Mouse (Mus musculus): Measurements from ENCODE around the gene Snx9. TPM values are rescaled to one million over a fixed set of nuclear protein-coding genes. Genes with fewer than 3 reads are reported as not detected.

Snx9 gene
- polyA plus RNA-seq, 1 experiment from 2014 or later: 37.5 TPM

GRCm38 (mm10) chr17:5970298-5970821, 129.2 kb downstream of the Snx9 start:
- ATAC-seq (ENCODE audit: low read depth): no peak
- WGBS: 87% methylated on average over 5 of the region's 5 CpGs

GRCm38 (mm10) chr17:5973536-5973935, 132.4 kb downstream of the Snx9 start:
- Histone ChIP-seq H3K27ac (replicated peaks; ENCODE audit: low read depth, low read length) (no peak overlapping the region), H3K9ac (ENCODE audit: low read depth, low read length) (no peak overlapping the region), H3K27me3 (replicated peaks; ENCODE audit: control insufficient read depth, insufficient read depth, low read length) (no peaks in the 10 kb centered on the region), H3K4me2 (ENCODE audit: low read depth, low read length) (no peak overlapping the region), H3K36me3 (ENCODE audit: control insufficient read depth, insufficient read depth, low read length) (no peaks in the 10 kb centered on the region), H3K4me3 (ENCODE audit: low read depth, low read length) (no peak overlapping the region), H3K9me3 (ENCODE audit: control insufficient read depth, low read length) (no peaks in the 10 kb centered on the region), H3K4me1 (ENCODE audit: control insufficient read depth, insufficient read depth, low read length) (peaks cover 33% of the 10 kb centered on the region)
- ATAC-seq (ENCODE audit: low read depth) (no peak), DNase-seq (ENCODE audit: low spot score) (no peak)
- WGBS: 63% methylated on average over 8 of the region's 8 CpGs

More at GRCm38 (mm10) chr17:5970298-5970821, 129.2 kb downstream of the Snx9 start:
- Histone ChIP-seq H3K4me3 (ENCODE audit: low read depth, low read length) (no peak overlapping the region), H3K27me3 (replicated peaks; ENCODE audit: control insufficient read depth, insufficient read depth, low read length) (no peaks in the 10 kb centered on the region), H3K4me1 (ENCODE audit: control insufficient read depth, insufficient read depth, low read length) (peaks cover 4% of the 10 kb centered on the region), H3K9me3 (ENCODE audit: control insufficient read depth, low read length) (no peaks in the 10 kb centered on the region), H3K4me2 (ENCODE audit: low read depth, low read length) (no peak overlapping the region), H3K9ac (ENCODE audit: low read depth, low read length) (no peak overlapping the region), H3K27ac (replicated peaks; ENCODE audit: low read depth, low read length) (no peak overlapping the region), H3K36me3 (ENCODE audit: control insufficient read depth, insufficient read depth, low read length) (no peaks in the 10 kb centered on the region)
- no peak for DNase-seq (ENCODE audit: low spot score)

- Histone ChIP-seq H3K27ac (replicated peaks; ENCODE audit: low read depth, low read length) (0 out of 2 replicates have a peak overlapping the region, but pooled peaks have one; percentile 28), H3K4me2 (ENCODE audit: low read depth, low read length) (peak overlapping the region; percentile 44), H3K36me3 (ENCODE audit: control insufficient read depth, insufficient read depth, low read length) (no peaks in the 10 kb centered on the region), H3K9me3 (ENCODE audit: control insufficient read depth, low read length) (no peaks in the 10 kb centered on the region), H3K27me3 (replicated peaks; ENCODE audit: control insufficient read depth, insufficient read depth, low read length) (no peaks in the 10 kb centered on the region), H3K9ac (ENCODE audit: low read depth, low read length) (peak overlapping the region; percentile 30), H3K4me3 (ENCODE audit: low read depth, low read length) (0 out of 2 replicates have a peak overlapping the region, but pooled peaks have one; percentile 0), H3K4me1 (ENCODE audit: control insufficient read depth, insufficient read depth, low read length) (peaks cover 33% of the 10 kb centered on the region)
- DNase-seq (ENCODE audit: low spot score): peak; percentile 63
- WGBS: 31% methylated on average over 23 of the region's 23 CpGs
- peak; percentile 62 for ATAC-seq (ENCODE audit: low read depth)
Observed at GRCm38 (mm10) chr17:5975099-5975977, 134.2 kb downstream of the Snx9 start.

- H3K4me3 ChIP-seq (ENCODE audit: low read depth, low read length): no peak overlapping the region
- peaks cover 33% of the 10 kb centered on the region for H3K4me1 ChIP-seq (ENCODE audit: control insufficient read depth, insufficient read depth, low read length)
- peak overlapping the region; percentile 44 for H3K4me2 ChIP-seq (ENCODE audit: low read depth, low read length)
- WGBS: 54% methylated on average over 20 of the region's 20 CpGs
- H3K9ac ChIP-seq (ENCODE audit: low read depth, low read length): 0 out of 2 replicates have a peak overlapping the region, but pooled peaks have one; percentile 30
- DNase-seq (ENCODE audit: low spot score): peak; percentile 86
- peak; percentile 61; the same call in 1 of the 2 replicates for ATAC-seq (ENCODE audit: low read depth)
- H3K36me3 ChIP-seq (ENCODE audit: control insufficient read depth, insufficient read depth, low read length): no peaks in the 10 kb centered on the region
- no peaks in the 10 kb centered on the region for H3K9me3 ChIP-seq (ENCODE audit: control insufficient read depth, low read length)
- no peaks in the 10 kb centered on the region for H3K27me3 ChIP-seq (replicated peaks; ENCODE audit: control insufficient read depth, insufficient read depth, low read length)
- peak overlapping the region; percentile 74 for H3K27ac ChIP-seq (replicated peaks; ENCODE audit: low read depth, low read length)
Observed at GRCm38 (mm10) chr17:5976221-5977055, 135.3 kb downstream of the Snx9 start.

- peak overlapping the region; percentile 35 for H3K4me2 ChIP-seq (ENCODE audit: low read depth, low read length)
- H3K27ac ChIP-seq (replicated peaks; ENCODE audit: low read depth, low read length): peak overlapping the region; percentile 74; the same call in 1 of the 2 replicates
- ATAC-seq (ENCODE audit: low read depth) (0 out of 2 replicates have a peak, but pooled peaks have one; percentile 5), DNase-seq (ENCODE audit: low spot score) (no peak)
- H3K4me1 ChIP-seq (ENCODE audit: control insufficient read depth, insufficient read depth, low read length): peaks cover 33% of the 10 kb centered on the region
- no peak overlapping the region for H3K4me3 ChIP-seq (ENCODE audit: low read depth, low read length)
- no peak overlapping the region for H3K9ac ChIP-seq (ENCODE audit: low read depth, low read length)
- no peaks in the 10 kb centered on the region for H3K9me3 ChIP-seq (ENCODE audit: control insufficient read depth, low read length)
- no peaks in the 10 kb centered on the region for H3K36me3 ChIP-seq (ENCODE audit: control insufficient read depth, insufficient read depth, low read length)
- WGBS: 46% methylated on average over 16 of the region's 16 CpGs
- no peaks in the 10 kb centered on the region for H3K27me3 ChIP-seq (replicated peaks; ENCODE audit: control insufficient read depth, insufficient read depth, low read length)
Observed at GRCm38 (mm10) chr17:5977056-5977920, 136.2 kb downstream of the Snx9 start.

- no peak overlapping the region for H3K9ac ChIP-seq (ENCODE audit: low read depth, low read length)
- H3K9me3 ChIP-seq (ENCODE audit: control insufficient read depth, low read length): no peaks in the 10 kb centered on the region
- peaks cover 33% of the 10 kb centered on the region for H3K4me1 ChIP-seq (ENCODE audit: control insufficient read depth, insufficient read depth, low read length)
- no peaks in the 10 kb centered on the region for H3K27me3 ChIP-seq (replicated peaks; ENCODE audit: control insufficient read depth, insufficient read depth, low read length)
- no peak overlapping the region for H3K4me2 ChIP-seq (ENCODE audit: low read depth, low read length)
- ATAC-seq (ENCODE audit: low read depth): no peak
- peak; percentile 31 for DNase-seq (ENCODE audit: low spot score)
- H3K27ac ChIP-seq (replicated peaks; ENCODE audit: low read depth, low read length): no peak overlapping the region
- H3K36me3 ChIP-seq (ENCODE audit: control insufficient read depth, insufficient read depth, low read length): no peaks in the 10 kb centered on the region
- no peak overlapping the region for H3K4me3 ChIP-seq (ENCODE audit: low read depth, low read length)
- WGBS: 62% methylated on average over 8 of the region's 8 CpGs
Observed at GRCm38 (mm10) chr17:5977921-5978504, 136.9 kb downstream of the Snx9 start.

GRCm38 (mm10) chr17:5978505-5979077, 137.5 kb downstream of the Snx9 start:
- no peak overlapping the region for H3K9ac ChIP-seq (ENCODE audit: low read depth, low read length)
- peaks cover 33% of the 10 kb centered on the region for H3K4me1 ChIP-seq (ENCODE audit: control insufficient read depth, insufficient read depth, low read length)
- H3K9me3 ChIP-seq (ENCODE audit: control insufficient read depth, low read length): no peaks in the 10 kb centered on the region
- no peak overlapping the region for H3K27ac ChIP-seq (replicated peaks; ENCODE audit: low read depth, low read length)
- H3K4me3 ChIP-seq (ENCODE audit: low read depth, low read length): no peak overlapping the region
- no peak overlapping the region for H3K4me2 ChIP-seq (ENCODE audit: low read depth, low read length)
- no peaks in the 10 kb centered on the region for H3K27me3 ChIP-seq (replicated peaks; ENCODE audit: control insufficient read depth, insufficient read depth, low read length)
- DNase-seq (ENCODE audit: low spot score): no peak
- no peaks in the 10 kb centered on the region for H3K36me3 ChIP-seq (ENCODE audit: control insufficient read depth, insufficient read depth, low read length)
- 74% methylated on average over 10 of the region's 10 CpGs for WGBS
- no peak for ATAC-seq (ENCODE audit: low read depth)
